ENCODE assay signal across 9 mouse cellular contexts in genomic region chr5:35105922-35106298, GRCm38 (mm10). TPM values are rescaled to one million over a fixed set of nuclear protein-coding genes. Genes with fewer than 3 reads are reported as not detected.
DNase-seq lines count a peak whose midpoint lies in the region; ATAC-seq and TF ChIP-seq lines count a peak whose summit lies in the region.
"Had no signal": no experiment of that assay in that cellular context is flagged by ENCODE, and none has a peak within 500 bp of the region (broad histone marks: within the 10 kb centered on the region; RNA-seq: fewer than 3 reads in every experiment).

No protein-coding gene starts in this region.

- no peak for TF ChIP-seq CTCF in lung, embryonic 14.5 days (IDR thresholded peaks at IDR 0.05; ENCODE audit: low read depth)
- TF ChIP-seq CTCF in liver, postnatal 0 days (IDR thresholded peaks at IDR 0.05; ENCODE audit: low read depth), result no peak

- DNase-seq in lung, embryonic 14.5 days, result no peak
- DNase-seq in lung, postnatal 25 days (ENCODE audit: low spot score), result no peak
- DNase-seq in cerebellum, postnatal 10 days, result peak; percentile 79 to 81
- no peak for DNase-seq in liver, postnatal 0 days
- DNase-seq in right cerebral cortex, postnatal 25 days, result no peak
- DNase-seq in left cerebral cortex, postnatal 10 days (ENCODE audit: extremely low spot score in 1 of 2, low spot score in 2 of 2), result no peak
- DNase-seq in adrenal gland, postnatal 4 days (ENCODE audit: low spot score in 2 of 2), result no peak

- H3K4me2 ChIP-seq in lung, embryonic 14.5 days, result peak overlapping the region; percentile 75
- H3K4me2 ChIP-seq in heart, embryonic 16.5 days (ENCODE audit: low read depth, low read length), result peak overlapping the region; percentile 79
- peak overlapping the region; percentile 89 for H3K4me2 ChIP-seq in liver, postnatal 0 days (ENCODE audit: low read depth, low read length)

- peak overlapping the region; percentile 78 for H3K4me3 ChIP-seq in lung, embryonic 14.5 days (ENCODE audit: low read depth, low read length)
- peak overlapping the region; percentile 81 for H3K4me3 ChIP-seq in heart, embryonic 16.5 days (ENCODE audit: low read length)
- H3K4me3 ChIP-seq in liver, postnatal 0 days (ENCODE audit: low read depth, low read length), result peak overlapping the region; percentile 86

- peak overlapping the region; percentile 70; the same call in 1 of the 2 replicates for H3K9ac ChIP-seq in lung, embryonic 14.5 days
- peak overlapping the region; percentile 23 for H3K9ac ChIP-seq in heart, embryonic 16.5 days (ENCODE audit: low read length)
- peak overlapping the region; percentile 39; the same call in 1 of the 2 replicates for H3K9ac ChIP-seq in liver, postnatal 0 days (replicated peaks)

- no peaks in the 10 kb centered on the region for H3K27me3 ChIP-seq in lung, embryonic 14.5 days (ENCODE audit: insufficient read depth, low read length)
- no peaks in the 10 kb centered on the region for H3K27me3 ChIP-seq in heart, embryonic 16.5 days (ENCODE audit: control insufficient read depth, insufficient read depth, low read length)
- H3K27me3 ChIP-seq in liver, postnatal 0 days (ENCODE audit: insufficient read depth, low read length), result no peaks in the 10 kb centered on the region

- H3K4me1 ChIP-seq in lung, embryonic 14.5 days (ENCODE audit: insufficient read depth), result peaks cover 7% of the 10 kb centered on the region; the same call in 1 of the 2 replicates
- H3K4me1 ChIP-seq in heart, embryonic 16.5 days (ENCODE audit: control insufficient read depth, insufficient read depth, low read length), result peaks cover 17% of the 10 kb centered on the region
- peaks cover 25% of the 10 kb centered on the region for H3K4me1 ChIP-seq in liver, postnatal 0 days (ENCODE audit: insufficient read depth)

- peak; percentile 45 for ATAC-seq in lung, embryonic 14.5 days (ENCODE audit: insufficient read depth)
- peak; percentile 61 for ATAC-seq in heart, embryonic 16.5 days (replicated peaks; ENCODE audit: extremely low read depth, insufficient read depth, low FRiP score)
- peak; percentile 6; the same call in 1 of the 2 replicates for ATAC-seq in liver, postnatal 0 days

- no peak for TF ChIP-seq EP300 in liver, postnatal 0 days (IDR thresholded peaks at IDR 0.05; ENCODE audit: low read depth)

- H3K27ac ChIP-seq in lung, embryonic 14.5 days (ENCODE audit: low read depth), result 0 out of 2 replicates have a peak overlapping the region, but pooled peaks have one; percentile 0
- peak overlapping the region; percentile 30; the same call in 1 of the 2 replicates for H3K27ac ChIP-seq in heart, embryonic 16.5 days (ENCODE audit: low read length)
- no peak overlapping the region for H3K27ac ChIP-seq in liver, postnatal 0 days (ENCODE audit: low read depth)

- no peaks in the 10 kb centered on the region for H3K9me3 ChIP-seq in lung, embryonic 14.5 days (ENCODE audit: low read depth, low read length)
- no peaks in the 10 kb centered on the region for H3K9me3 ChIP-seq in heart, embryonic 16.5 days (replicated peaks; ENCODE audit: control insufficient read depth, low read length)
- no peaks in the 10 kb centered on the region for H3K9me3 ChIP-seq in liver, postnatal 0 days (ENCODE audit: low read length)

- H3K36me3 ChIP-seq in lung, embryonic 14.5 days (ENCODE audit: insufficient read depth), result peaks cover 17% of the 10 kb centered on the region
- H3K36me3 ChIP-seq in heart, embryonic 16.5 days (ENCODE audit: control insufficient read depth, insufficient read depth), result peaks cover 15% of the 10 kb centered on the region
- H3K36me3 ChIP-seq in liver, postnatal 0 days (replicated peaks; ENCODE audit: insufficient read depth, low read length), result peaks cover 19% of the 10 kb centered on the region

- WGBS in lung, embryonic 14.5 days, result 6% methylated on average over 11 of the region's 11 CpGs
- 8% methylated on average over 11 of the region's 11 CpGs for WGBS in heart, embryonic 16.5 days
- 8% methylated on average over 11 of the region's 11 CpGs for WGBS in liver, postnatal 0 days (ENCODE audit: insufficient replicate concordance)

- intact Hi-C loops in left cerebral cortex, postnatal 10 days (cut with DNase I), result no loop called here

RNA-seq across cellular contexts. Expression of gene Lrpap1, which starts 0.3 kb away (rescaled TPM):
- 120 and 127 TPM in 2 replicates for polyA plus RNA-seq in lung, embryonic 14.5 days (2014; fragmentation: Nextera tagmentation; extraction: Ambion mirVana)
- polyA plus RNA-seq in heart, embryonic 16.5 days (2015; fragmentation: Nextera tagmentation; extraction: Ambion mirVana), result 113 and 131 TPM in 2 replicates
- polyA plus RNA-seq in liver, postnatal 0 days (2015; fragmentation: Nextera tagmentation; extraction: Ambion mirVana), result 48.8 and 56.4 TPM in 2 replicates
- 100 to 1,000 TPM; 110 to 113 TPM for total RNA-seq in left cerebral cortex, postnatal 10 days (2021)
- 100 to 1,000 TPM; 109 to 129 TPM for total RNA-seq in adrenal gland, postnatal 4 days (2021)

RNA-seq across cellular contexts. Expression of gene Dok7, which starts 49.3 kb away (rescaled TPM):
- 0.83 and 1.4 TPM in 2 replicates for polyA plus RNA-seq in lung, embryonic 14.5 days (2014; fragmentation: Nextera tagmentation; extraction: Ambion mirVana)
- polyA plus RNA-seq in heart, embryonic 16.5 days (2015; fragmentation: Nextera tagmentation; extraction: Ambion mirVana), result 14.9 and 17.3 TPM in 2 replicates
- 0.05 and 0.06 TPM in 2 replicates for polyA plus RNA-seq in liver, postnatal 0 days (2015; fragmentation: Nextera tagmentation; extraction: Ambion mirVana)
- total RNA-seq in left cerebral cortex, postnatal 10 days (2021), result 10 to 100 TPM; 12.0 to 16.5 TPM
- total RNA-seq in adrenal gland, postnatal 4 days (2021), result 10 to 100 TPM; 13.0 to 13.1 TPM
- total RNA-seq: neutrophil, adult 5-6 weeks had no signal

Comparison
In these comparisons a context has a peak if more than half of its experiments do, and no peak if none do; other contexts are left out.
1. ATAC-seq: peak in every context shown above with its lines; median percentile 61 in heart, embryonic 16.5 days; 45 in lung, embryonic 14.5 days; 6 in liver, postnatal 0 days.
2. DNase-seq: peak in cerebellum, postnatal 10 days (2 of 2); none in lung, embryonic 14.5 days (single experiment), lung, postnatal 25 days (single experiment), liver, postnatal 0 days (single experiment), right cerebral cortex, postnatal 25 days (single experiment), left cerebral cortex, postnatal 10 days (0 of 2) and adrenal gland, postnatal 4 days (0 of 2).
3. Peak in every context shown above with its lines, with median percentiles within 50 percentile points of each other: H3K4me2 ChIP-seq, H3K4me3 ChIP-seq and H3K9ac ChIP-seq.